Mouse (Mus musculus) intestine, embryonic 14.5 days (tissue): Measurements from ENCODE around the gene Glp2r. TPM values are rescaled to one million over a fixed set of nuclear protein-coding genes. Genes with fewer than 3 reads are reported as not detected.

Source experiments
- ATAC-seq: fragments of 200-750 bp; cut with Nextera tagmentation; replicated peaks from 2 replicates; pipeline ENCODE4 v1.8.0; 2017; ENCODE audit warnings: low read depth, moderate number of reproducible peaks, moderate TSS enrichment, moderate library complexity; ENCODE audit not compliant: low FRiP score, low TSS enrichment
- DNase-seq: peaks from one replicate; pipeline ENCODE4 v3.0.0-alpha.2; 2018; ENCODE audit warnings: low spot score
- H3K27ac ChIP-seq: fragments of 300-500 bp; sonication (generic); 2 replicates; pipeline ENCODE4 v1.5.1; 2014; ENCODE audit warnings: low read depth, mild to moderate bottlenecking, control low read depth
- H3K27me3 ChIP-seq: fragments of 300-500 bp; sonication (generic); replicated peaks from 2 replicates; pipeline ENCODE4 v1.6.1; 2014; ENCODE audit warnings: low read length, control low read depth; ENCODE audit not compliant: control insufficient read depth, insufficient read depth
- H3K36me3 ChIP-seq: fragments of 300-500 bp; sonication (generic); 2 replicates; pipeline ENCODE4 v1.6.1; 2014; ENCODE audit warnings: low read length, control low read depth; ENCODE audit not compliant: control insufficient read depth, insufficient read depth
- H3K4me1 ChIP-seq: fragments of 300-500 bp; sonication (generic); replicated peaks from 2 replicates; pipeline ENCODE4 v1.6.1; 2014; ENCODE audit warnings: low read length, control low read depth, mixed read lengths; ENCODE audit not compliant: control insufficient read depth, insufficient read depth
- H3K4me2 ChIP-seq: fragments of 300-500 bp; sonication (generic); 2 replicates; pipeline ENCODE4 v1.6.1; 2014; ENCODE audit warnings: low read length
- H3K4me3 ChIP-seq: fragments of 300-500 bp; sonication (generic); 2 replicates; pipeline ENCODE4 v1.5.1; 2014; ENCODE audit warnings: low read depth, low read length, control low read depth, mixed read lengths
- H3K9ac ChIP-seq: fragments of 300-500 bp; sonication (generic); 2 replicates; pipeline ENCODE4 v1.6.1; 2014; ENCODE audit warnings: mild to moderate bottlenecking, low read length
- H3K9me3 ChIP-seq: fragments of 300-500 bp; sonication (generic); 2 replicates; pipeline ENCODE4 v1.6.1; 2016; ENCODE audit warnings: low read length, control low read depth; ENCODE audit not compliant: control insufficient read depth
- WGBS: fragments of 180-500 bp; shearing (Covaris S2); extraction: QIAGEN DNeasy Blood & Tissue Kit; methylation state at CpG from one replicate; pipeline ENCODE4 v1.1.7; 2014; 5-methylcytosine and 5-hydroxymethylcytosine counted together
- polyA plus RNA-seq: library from polyadenylated mRNA; unstranded; fragments of >200 nt; fragmentation: Nextera tagmentation; extraction: Ambion mirVana; gene quantifications from 2 replicates; pipeline ENCODE4 v1.2.1, GENCODE M21; 2014

Glp2r gene
- polyA plus RNA-seq, 1 experiment from 2014 or later = 3.6 TPM

DNA sequence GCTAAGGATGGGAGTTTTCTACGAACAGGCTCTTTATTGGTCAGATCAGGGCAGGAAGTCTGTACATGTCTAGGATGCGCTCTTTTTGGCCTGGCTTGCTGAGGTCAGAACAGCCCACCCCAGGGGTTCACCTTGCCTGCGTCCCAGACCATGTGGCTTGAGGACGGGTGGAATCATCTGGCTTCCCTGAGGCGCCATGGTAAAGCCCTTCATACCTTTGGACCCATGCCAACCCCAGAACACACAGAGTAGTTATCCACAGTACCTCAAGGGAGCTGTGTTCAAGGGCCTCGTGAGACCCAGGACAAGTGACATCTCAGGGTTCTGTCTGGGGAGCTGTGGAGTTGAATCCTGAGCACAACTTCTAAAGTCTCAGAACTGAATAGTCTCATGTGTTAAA lies 119.2 kb downstream of the Glp2r start:
- Histone ChIP-seq H3K4me1 (no peaks in the 10 kb centered on the region), H3K27me3 (no peaks in the 10 kb centered on the region), H3K9me3 (no peaks in the 10 kb centered on the region), H3K4me3 (no peak overlapping the region), H3K9ac (no peak overlapping the region), H3K4me2 (no peak overlapping the region), H3K27ac (no peak overlapping the region), H3K36me3 (no peaks in the 10 kb centered on the region)
- 82% methylated on average over 6 of the region's 6 CpGs for WGBS
- ATAC-seq (no peak), DNase-seq (no peak)

DNA sequence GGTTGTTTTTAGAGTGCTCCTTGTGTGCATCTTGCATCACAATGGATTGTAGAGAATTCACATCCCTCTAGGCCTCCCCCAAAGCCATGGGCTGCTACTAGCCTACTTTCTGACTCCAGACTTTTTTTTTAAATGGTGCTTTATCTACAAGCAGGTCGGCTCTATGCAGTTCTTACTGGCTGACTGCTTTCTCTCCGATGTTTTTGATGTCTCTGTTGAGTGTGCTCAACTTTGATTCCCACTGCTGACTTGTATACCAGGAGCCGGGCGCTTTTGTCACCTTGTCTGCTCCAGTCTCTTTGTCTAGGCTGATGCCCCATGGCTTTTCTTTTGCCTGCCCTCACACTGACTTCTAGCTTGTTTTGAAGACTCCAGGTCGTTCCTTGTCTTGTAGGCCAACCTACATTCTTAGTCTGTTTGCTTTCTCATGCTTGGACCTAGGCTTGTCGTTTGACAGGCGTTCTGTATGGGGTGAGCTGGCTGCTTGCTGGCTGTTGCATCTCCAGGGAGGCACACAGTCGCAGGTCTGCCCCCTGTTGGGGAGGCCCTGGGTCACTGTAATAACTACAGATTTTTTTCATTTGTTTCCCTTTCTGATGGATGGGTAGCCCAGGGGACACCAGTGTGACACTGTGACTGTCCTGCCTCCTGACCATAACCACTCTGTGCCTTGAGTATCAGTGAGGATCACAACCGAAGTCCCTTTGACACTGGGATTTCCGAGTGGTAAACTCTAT lies 120.8 kb downstream of the Glp2r start:
- Histone ChIP-seq H3K9ac (no peak overlapping the region), H3K4me2 (no peak overlapping the region), H3K27ac (no peak overlapping the region), H3K36me3 (no peaks in the 10 kb centered on the region), H3K4me3 (no peak overlapping the region), H3K9me3 (no peaks in the 10 kb centered on the region), H3K4me1 (no peaks in the 10 kb centered on the region), H3K27me3 (no peaks in the 10 kb centered on the region)
- WGBS = 59% methylated on average over 10 of the region's 10 CpGs
- ATAC-seq (no peak), DNase-seq (no peak)

DNA sequence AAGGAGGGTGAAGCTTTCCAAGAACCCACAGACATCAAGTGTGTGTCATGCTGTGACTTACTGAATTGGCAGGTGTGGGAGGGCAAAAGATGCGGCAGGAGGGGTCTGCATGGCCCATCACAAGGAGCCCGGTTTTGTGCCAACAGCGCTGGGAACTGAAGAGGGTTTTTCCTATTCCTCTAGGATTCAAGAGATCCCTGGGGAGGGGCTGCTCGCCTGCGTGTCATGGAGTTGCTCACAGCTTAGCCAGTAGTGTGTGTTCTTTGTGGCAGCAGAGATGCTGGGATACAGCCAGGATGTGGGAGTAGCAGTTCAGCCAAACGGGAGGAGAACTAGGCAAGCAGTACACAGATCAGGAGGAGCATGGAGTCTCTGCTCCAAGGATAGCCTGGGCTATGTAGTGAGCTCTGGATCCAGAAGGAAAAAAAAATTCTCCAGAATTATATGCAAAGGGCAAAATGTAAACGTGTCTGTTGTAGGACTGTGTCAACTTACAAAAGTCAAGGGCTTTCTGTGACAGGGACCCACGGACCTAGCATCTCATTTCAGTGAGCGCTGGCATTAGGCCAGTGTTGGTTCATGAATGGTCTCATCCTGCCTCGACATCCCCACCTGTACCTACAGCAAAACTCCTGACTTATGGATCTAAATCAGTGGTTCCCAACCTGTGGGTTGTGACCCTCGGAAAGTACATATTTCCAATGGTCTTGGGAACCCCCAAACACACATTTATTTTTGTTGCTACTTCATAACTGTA lies 122.1 kb downstream of the Glp2r start:
- Histone ChIP-seq H3K9ac (no peak overlapping the region), H3K4me3 (no peak overlapping the region), H3K36me3 (no peaks in the 10 kb centered on the region), H3K27ac (no peak overlapping the region), H3K27me3 (no peaks in the 10 kb centered on the region), H3K9me3 (no peaks in the 10 kb centered on the region), H3K4me2 (no peak overlapping the region), H3K4me1 (no peaks in the 10 kb centered on the region)
- DNase-seq = no peak
- ATAC-seq = no peak
- 77% methylated on average over 11 of the region's 11 CpGs for WGBS

DNA sequence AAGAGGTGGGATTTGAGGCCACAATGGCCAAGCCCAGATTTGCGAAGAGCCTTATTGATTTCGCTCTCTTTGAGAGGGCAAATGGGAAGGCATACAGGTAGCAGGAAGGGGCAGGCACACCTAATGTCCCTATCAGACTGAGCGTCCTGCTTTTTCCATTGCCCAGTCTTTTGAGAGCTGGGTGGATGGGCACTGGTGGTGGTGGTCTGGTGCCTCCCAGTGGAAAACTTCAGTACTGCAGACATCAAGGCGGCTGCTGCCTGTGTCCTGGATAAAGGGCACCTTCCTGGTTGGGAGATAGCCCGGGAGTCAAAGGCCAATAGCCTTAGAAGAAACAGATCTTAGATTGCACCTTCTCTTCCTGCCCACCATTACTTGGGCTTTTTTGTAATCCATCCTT lies 123.2 kb downstream of the Glp2r start:
- Histone ChIP-seq H3K4me2 (no peak overlapping the region), H3K4me3 (no peak overlapping the region), H3K4me1 (no peaks in the 10 kb centered on the region), H3K9ac (no peak overlapping the region), H3K36me3 (no peaks in the 10 kb centered on the region), H3K9me3 (no peaks in the 10 kb centered on the region), H3K27ac (no peak overlapping the region), H3K27me3 (no peaks in the 10 kb centered on the region)
- 29% methylated on average over 5 of the region's 5 CpGs for WGBS
- no peak; the same call in 1 of the 2 replicates for ATAC-seq
- DNase-seq = peak; percentile 86

DNA sequence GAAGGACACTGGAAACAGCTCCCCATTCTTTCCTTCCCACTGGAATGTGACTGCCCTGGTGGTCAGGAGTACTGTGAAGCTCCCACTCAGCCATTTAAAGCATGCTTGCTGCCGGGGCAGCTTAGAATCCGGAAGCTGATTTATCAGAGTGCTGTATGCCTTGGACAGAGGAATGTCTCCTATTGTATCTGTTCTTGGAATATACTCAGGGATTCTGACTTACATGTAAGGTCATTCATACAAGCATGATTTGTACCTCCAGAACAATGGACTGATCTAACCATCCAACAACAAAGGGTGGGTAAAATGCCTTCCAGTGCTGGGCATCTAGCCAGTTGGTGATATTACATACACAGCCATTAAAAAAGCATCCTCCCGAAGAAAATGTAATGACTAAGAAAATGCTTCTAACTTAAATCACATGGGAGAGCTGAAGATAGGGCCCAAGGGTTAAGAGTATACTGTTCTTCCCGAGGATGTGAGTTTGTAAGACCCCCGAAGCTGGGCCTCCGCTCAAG lies 126.3 kb downstream of the Glp2r start:
- no peaks in the 10 kb centered on the region for H3K9me3 ChIP-seq
- 83% methylated on average over 6 of the region's 6 CpGs for WGBS
- H3K4me3 ChIP-seq = no peak overlapping the region
- no peak overlapping the region for H3K4me2 ChIP-seq
- ATAC-seq = no peak
- no peak overlapping the region for H3K27ac ChIP-seq
- H3K36me3 ChIP-seq = no peaks in the 10 kb centered on the region
- H3K9ac ChIP-seq = no peak overlapping the region
- no peak for DNase-seq
- H3K4me1 ChIP-seq = no peaks in the 10 kb centered on the region
- H3K27me3 ChIP-seq = no peaks in the 10 kb centered on the region

DNA sequence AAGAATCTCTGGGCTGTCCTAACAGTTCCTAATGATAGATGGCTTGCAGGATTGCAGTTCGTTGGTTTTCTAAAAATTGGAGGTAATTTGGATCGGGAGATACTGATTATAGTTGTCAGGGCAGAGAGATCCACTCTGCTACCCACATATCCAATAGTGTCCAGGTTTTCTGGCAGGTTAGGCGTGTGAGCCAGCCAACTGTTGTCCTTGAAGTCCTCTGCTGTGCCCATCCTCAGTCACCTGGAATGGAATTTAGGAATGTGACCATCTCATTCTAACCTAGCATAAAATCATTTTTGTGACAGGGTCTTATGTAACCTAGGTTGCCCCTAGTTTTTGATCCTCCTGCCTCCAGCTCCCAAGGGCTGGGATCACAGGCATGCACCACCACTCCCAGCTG lies 127.5 kb downstream of the Glp2r start:
- H3K4me2 ChIP-seq = no peak overlapping the region
- no peak overlapping the region for H3K27ac ChIP-seq
- no peaks in the 10 kb centered on the region for H3K36me3 ChIP-seq
- no peak overlapping the region for H3K9ac ChIP-seq
- no peaks in the 10 kb centered on the region for H3K27me3 ChIP-seq
- DNase-seq (no peak), ATAC-seq (no peak)
- no peak overlapping the region for H3K4me3 ChIP-seq
- H3K9me3 ChIP-seq = no peaks in the 10 kb centered on the region
- 86% methylated on average over 3 of the region's 3 CpGs for WGBS
- H3K4me1 ChIP-seq = no peaks in the 10 kb centered on the region

DNA sequence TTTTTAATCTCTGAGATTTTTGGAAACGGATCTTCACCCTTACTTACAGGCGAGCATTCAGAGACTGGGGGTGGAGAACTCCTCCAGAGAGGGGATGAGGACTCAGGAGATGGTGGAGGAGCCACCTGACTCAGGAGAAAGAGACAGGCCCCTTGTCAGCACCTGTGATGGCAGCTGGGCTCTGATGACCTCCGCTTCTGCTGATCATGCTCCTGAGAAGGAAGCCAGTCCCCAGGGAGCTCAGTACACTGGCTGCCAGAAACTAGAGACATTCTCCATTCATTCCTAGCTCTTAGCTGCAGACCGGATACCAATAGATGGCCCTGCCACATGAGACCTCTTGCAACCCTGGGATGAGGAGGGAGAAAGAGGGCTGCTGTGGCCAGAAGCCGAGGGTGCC lies 128.1 kb downstream of the Glp2r start:
- WGBS = 81% methylated on average over 5 of the region's 5 CpGs
- Histone ChIP-seq H3K9ac (no peak overlapping the region), H3K27me3 (no peaks in the 10 kb centered on the region), H3K9me3 (no peaks in the 10 kb centered on the region), H3K4me3 (no peak overlapping the region), H3K36me3 (no peaks in the 10 kb centered on the region), H3K4me1 (no peaks in the 10 kb centered on the region), H3K27ac (no peak overlapping the region), H3K4me2 (no peak overlapping the region)
- DNase-seq (no peak), ATAC-seq (no peak)

DNA sequence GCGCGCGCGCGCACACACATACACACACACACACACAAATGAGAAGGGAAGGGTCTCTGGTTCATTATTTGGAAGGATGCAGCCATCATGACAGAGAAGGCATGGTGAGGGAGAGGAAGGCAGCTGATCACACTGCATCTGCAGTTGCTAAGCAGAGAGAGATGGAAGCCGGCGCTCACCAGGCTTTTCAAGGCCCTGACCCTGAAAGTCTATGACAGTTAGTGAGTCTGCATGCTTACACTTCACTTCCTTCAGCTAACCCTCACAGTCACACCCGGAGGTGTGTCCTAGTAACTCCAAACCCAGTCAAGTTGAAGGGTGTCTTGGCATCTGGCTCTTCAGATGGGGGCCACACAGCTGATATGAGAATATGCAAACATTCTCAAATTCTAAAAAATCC lies 128.5 kb downstream of the Glp2r start:
- Histone ChIP-seq H3K36me3 (no peaks in the 10 kb centered on the region), H3K4me1 (no peaks in the 10 kb centered on the region), H3K9ac (no peak overlapping the region), H3K27ac (no peak overlapping the region), H3K4me3 (no peak overlapping the region), H3K27me3 (no peaks in the 10 kb centered on the region), H3K4me2 (no peak overlapping the region), H3K9me3 (no peaks in the 10 kb centered on the region)
- DNase-seq = no peak
- ATAC-seq = no peak
- WGBS = 86% methylated on average over 8 of the region's 8 CpGs
